Mouse (Mus musculus): ENCODE measurements at regions not wholly inside any gene's neighbourhood (a gene's known extent, or its start where the extent isn't known, plus 50 kb on each side); places are given as distances from the start of the nearest gene placed in this dataset.

DNA sequence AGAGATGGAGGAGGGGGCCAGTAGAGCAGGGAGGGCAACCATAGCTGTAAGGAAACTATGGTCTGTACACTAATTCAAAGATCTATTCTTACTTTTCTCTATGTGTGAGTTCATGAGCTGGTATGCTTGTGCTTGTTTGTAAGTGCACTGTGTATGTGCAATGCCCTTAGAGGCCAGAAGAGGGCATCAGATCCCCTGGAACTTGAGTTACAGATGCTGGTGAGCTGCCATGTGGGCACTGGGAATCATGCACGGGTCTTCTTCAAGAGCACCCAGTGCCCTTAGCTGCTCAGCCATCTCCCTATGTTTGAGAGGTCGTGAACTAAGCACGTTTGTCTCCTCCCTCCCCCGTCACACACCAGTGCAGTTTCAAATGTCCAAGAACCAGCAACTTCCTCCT is 68.9 kb downstream of the Tbx3 start:
- no peak for ATAC-seq (replicated peaks; ENCODE audit: poor library complexity)

DNA sequence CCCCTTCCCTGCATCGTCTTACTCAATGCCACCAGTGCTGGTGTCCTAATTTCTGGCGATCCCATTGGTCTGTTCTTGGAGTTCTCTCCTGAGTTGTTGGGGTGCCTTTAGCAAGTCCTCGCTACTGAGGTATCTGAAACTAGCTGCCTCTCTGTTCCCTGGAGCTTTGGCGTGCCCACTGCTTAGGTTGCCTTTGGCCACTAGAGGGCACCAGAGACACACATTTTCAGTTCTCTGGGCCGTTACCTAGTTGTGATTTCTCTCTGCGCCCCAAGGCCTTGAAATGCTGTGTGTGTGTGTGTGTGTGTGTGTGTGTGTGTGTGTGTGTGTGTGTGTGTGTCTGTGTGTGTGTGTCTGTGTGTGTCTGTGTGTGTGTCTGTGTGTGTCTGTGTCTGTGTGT is 70.6 kb downstream of the Tbx3 start:
- peak; percentile 85 for ATAC-seq (replicated peaks; ENCODE audit: poor library complexity)

DNA sequence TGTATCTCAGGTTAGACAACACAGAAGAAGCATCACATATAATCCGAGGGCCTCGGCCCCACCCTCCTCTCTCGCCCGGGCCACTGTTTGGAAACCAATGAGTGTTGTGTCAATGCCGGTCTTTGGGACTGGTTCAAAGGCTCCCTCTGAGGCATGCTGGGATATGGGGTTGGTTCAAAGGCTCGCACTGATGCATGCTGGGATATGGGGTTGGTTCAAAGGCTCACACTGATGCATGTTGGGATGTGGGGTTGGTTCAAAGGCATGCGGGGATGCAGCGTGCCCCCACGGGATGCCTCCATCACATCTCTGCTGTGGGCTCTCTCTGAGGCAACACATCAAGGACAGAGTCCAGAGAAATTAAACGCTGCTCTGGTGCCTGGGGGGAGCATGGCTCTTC is 73.3 kb downstream of the Tbx3 start:
- ATAC-seq (replicated peaks; ENCODE audit: poor library complexity) = no peak

DNA sequence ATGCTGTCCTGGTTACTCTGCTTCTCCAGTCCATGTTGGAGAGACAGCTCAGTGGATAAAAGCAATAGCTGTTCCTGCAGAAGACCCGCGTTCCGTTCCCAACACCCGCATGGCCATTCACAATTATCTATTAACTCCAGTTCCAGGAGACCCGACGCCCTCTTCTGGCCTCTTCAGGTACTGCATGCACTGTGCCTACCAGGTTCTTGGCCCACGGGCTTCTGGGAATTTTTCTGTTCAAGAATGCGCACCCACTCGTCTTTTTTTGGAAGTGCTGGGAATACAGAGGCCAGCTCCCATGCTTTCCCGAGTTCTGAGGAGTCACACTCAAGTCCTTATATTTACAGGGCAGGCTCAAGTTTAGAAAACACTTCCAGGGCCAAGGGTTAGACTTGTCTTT is 76.6 kb downstream of the Tbx3 start:
- no peak for ATAC-seq (replicated peaks; ENCODE audit: poor library complexity)

DNA sequence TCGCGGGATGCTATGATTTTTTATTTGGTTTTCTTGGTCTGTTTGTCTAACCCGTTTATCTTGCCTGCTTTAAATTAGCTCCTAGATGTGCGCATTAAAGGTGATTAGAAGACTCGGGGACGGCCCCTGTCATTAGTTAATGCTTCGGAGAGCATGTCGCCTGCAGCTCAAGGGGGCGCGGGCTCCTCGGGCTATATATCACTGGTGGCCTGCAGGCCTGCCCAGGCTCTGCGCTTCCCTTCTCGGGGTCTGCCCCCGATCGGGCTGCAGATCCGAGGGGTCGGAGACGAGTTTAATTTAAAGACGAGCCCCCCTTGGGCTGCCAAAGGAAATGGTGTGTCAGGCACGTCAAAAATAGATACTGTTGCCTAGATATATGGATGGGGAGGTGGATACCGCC is 78.2 kb downstream of the Tbx3 start:
- ATAC-seq (replicated peaks; ENCODE audit: poor library complexity) = no peak

DNA sequence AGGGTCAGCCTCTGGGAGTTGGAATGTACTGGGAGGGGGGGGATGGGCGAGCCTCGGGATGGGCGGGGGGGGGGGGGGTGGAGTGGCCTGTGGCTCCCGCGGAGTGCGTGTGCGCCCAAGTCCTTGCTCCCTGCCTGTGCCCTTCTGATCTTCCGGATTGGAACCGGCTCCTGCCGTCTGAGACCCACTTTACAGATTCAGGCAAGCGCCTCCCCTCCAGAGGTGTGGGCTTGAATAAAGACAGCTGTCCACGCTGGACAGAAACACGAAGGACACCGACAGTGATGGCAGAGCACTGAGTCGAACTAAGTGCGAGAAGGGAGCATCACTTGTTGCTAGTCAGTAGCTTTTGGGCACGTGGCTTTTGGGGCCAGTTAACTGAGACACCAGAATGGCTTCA is 78.7 kb downstream of the Tbx3 start:
- no peak for ATAC-seq (replicated peaks; ENCODE audit: poor library complexity)

DNA sequence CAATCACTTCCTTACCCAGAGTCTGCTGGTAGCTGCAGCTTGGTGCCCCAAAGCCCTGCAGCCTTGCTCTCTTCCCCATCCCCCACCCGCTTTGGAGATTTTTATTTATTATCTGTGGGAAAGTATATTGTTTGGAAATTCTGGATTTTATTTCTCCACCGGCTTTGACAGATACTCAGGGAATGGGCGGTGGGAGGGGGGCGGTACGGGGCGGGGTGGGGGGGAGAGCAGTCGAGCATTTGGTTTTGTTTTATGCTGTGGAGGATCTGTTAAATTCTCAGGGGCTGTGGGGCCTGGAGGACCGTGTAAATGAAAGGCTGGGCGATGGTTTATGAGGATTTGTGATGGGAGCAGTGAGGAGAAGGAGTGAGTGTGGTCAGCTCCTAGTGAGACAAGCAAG is 76.7 kb upstream of the Tbx5 start:
- no peak for ATAC-seq (replicated peaks; ENCODE audit: poor library complexity)

DNA sequence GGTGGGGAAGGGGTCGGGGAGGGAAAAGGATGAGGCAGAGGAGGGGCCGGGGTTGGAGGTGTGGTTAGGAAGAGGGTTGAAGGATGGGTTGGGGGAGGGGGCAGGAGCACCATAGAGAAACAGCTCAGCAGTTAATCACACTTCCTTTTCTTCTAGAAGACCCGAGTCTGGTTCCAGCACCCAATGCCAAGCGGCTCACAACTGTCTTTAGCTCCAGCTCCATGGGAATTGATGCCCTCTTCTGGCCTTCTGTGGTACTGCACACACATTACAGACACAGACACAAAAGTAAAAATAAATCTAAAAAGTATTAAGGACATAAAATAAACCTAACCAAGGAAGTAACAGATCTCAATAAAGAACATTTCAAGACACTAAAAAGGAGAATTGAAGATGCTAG is 73.6 kb upstream of the Tbx5 start:
- ATAC-seq (replicated peaks; ENCODE audit: poor library complexity) = no peak

DNA sequence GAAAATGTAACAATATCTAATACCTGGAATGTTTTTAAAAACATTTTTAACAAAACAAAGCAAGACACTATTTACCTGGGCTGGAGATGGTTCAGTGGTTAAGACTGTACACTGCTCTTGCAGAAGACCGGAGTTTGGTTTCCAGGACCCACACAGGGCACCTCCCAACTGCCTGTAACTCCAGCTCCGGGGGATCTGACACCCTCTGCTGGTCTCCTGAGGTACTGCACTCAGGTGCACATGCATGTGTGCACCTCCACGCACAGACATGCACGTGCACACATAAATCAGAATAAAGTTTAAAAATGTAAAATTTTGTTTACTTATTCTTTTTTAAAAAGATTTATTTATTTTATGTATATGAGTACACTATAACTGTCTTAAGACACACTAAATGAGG is 70.4 kb upstream of the Tbx5 start:
- ATAC-seq (replicated peaks; ENCODE audit: poor library complexity) = no peak

DNA sequence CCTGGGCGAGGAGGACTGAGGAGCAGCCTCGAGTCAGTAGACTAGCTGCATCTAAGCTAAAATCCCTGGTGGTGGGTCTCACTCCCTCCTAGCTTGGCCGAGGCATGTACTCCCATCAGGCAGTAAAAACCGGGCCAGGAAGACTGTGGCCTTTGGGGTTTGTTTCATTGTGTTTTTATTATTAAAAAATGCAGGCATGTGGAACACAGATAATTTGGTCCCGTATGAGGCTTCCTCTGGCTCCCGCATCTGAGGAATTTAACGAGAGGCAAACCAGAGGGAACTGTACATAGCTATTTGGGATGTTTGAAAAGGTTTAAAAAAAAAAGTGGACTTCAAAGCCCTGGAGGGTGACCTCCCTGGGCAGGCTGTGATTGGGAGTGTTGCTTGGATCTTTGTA is 69.1 kb upstream of the Tbx5 start:
- ATAC-seq (replicated peaks; ENCODE audit: poor library complexity) = no peak

DNA sequence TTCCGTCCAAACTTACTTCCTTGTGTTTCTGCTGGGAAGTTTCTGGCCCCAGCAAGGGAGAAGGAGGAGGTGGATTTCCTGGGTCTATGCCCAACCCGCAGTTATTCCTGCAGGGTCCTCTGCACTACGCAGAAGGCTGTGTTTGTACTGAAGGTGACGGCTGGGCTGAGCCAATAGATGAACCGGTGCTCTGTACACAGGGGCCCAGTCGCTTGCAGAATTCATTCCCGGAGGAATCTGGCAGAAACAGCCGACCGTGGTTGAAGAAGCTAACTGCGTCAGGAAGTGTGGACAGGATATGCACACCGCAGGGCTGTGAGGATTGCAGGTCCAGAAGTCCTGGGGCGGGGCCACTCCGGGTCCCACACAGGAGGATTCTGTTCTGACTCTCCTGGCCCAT is 66.1 kb upstream of the Tbx5 start:
- no peak for ATAC-seq (replicated peaks; ENCODE audit: poor library complexity)

DNA sequence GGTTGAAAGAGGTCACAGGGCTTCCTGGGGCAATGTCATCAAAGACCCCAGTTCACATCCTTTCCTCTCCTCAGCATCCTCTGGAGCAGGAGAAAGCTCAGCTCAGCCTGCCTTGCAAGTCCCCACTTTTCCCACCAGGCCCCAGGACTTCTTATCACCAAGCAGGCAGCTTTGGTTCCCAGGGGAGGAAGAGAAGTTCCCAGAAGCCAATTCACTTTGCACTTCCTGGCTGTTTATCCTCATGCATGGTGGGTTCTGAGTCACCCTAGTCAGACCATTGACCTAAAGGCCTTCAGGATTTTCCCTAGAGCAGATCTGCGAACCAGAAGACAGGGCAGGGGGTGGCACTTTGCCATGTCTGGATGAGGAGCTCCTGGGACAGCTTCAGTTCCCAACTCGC is 61.5 kb upstream of the Tbx5 start:
- ATAC-seq (replicated peaks; ENCODE audit: poor library complexity) = no peak

DNA sequence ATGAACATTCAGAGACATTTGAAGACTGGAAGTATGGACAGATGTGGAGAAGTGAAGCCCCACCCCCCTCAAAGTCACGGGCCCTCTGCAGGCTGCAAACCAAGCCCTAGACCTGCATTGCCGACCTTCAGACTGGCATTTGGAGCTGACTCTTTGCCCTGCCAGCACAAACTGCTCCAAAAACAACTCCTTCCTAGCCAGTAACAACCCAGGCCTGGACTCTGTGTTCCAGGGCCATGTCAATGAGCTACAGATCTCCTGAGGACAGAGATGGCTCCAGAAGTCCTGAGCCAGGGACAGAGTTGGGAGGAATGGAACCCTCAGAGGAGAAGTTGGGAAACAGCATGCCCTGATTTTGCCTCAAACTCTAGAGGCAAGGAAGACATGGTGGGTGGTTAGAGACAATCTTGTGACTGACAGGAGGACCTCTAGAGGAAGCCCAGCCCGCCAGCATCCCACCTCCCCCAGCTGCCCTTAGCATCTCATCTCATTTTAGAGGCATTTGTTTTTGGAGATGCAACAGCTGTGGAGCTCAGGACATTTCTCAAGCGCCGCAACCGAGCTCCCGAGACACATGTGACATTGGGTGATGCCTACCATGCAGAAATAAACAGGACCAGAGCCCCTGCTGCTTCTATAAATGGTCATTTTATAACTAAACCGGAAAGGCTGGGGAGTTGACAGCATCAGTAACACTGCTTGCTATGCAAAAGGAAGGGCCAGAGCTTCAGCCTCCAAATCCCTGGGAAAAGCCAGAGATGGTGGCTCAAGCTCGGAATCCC is 56.2 kb upstream of the Tbx5 start:
- no peak for ATAC-seq (replicated peaks; ENCODE audit: poor library complexity)

DNA sequence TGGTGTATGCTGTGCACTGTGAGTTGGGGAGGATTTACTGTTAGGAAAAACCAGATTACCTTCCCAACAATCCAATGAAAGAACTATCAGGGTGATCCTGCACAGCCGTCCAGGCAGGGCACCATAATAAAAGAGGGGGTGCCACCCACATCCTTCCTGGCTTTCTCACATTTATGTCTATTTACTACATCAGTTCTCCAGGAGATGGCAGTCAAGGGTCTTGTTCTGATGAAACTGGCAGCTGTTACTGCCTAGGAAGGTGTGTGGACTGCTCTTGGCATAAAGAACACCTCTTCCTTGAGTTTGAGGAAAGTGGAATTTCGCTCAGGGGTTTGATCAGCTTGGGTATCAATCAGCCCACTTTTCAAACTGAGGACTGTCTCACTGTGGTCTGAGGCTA is 54.6 kb upstream of the Tbx5 start:
- peak; percentile 60 for ATAC-seq (replicated peaks; ENCODE audit: poor library complexity)

DNA sequence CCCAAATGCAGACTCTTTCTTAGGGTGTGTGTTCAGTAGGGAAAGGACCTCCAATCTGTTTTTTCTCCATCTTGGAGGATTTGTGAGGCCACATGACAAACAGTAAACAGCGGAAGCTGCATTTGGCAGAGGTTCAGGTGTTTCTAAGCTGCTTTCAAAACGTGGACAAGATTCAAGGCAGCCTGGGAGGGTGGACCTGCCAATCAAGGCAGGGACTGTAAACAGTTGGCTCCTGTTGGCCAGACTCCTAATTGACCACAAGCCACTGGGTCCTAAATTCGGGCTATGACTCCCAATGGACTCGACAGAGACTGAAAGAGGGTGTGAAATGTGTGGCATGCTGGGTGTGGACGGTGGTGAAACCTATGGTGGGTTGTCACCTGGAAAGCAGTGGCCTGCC is 51.1 kb upstream of the Tbx5 start:
- ATAC-seq (replicated peaks; ENCODE audit: poor library complexity) = no peak

All from megakaryocyte progenitor cell, adult 5-6 weeks (primary cell).